Mouse (Mus musculus) hindbrain, embryonic 11.5 days (tissue): ENCODE data around the gene Ginm1. TPM values are rescaled to one million over a fixed set of nuclear protein-coding genes. Genes with fewer than 3 reads are reported as not detected.

ENCODE experiments used
- ATAC-seq: fragments of 200-750 bp; cut with Nextera tagmentation; 2 replicates; pipeline ENCODE4 v1.8.0; 2017; ENCODE audit warnings: mild to moderate bottlenecking, moderate TSS enrichment, moderate library complexity; ENCODE audit not compliant: low FRiP score
- DNase-seq: peaks from one replicate; pipeline ENCODE4 v3.0.0-alpha.2; 2015; ENCODE audit warnings: low spot score
- H3K27ac ChIP-seq: fragments of 300-500 bp; sonication (generic); 2 replicates; pipeline ENCODE4 v1.5.1; 2014; ENCODE audit warnings: mild to moderate bottlenecking, low read depth, low read length
- H3K27me3 ChIP-seq: fragments of 300-500 bp; sonication (generic); 2 replicates; pipeline ENCODE4 v1.6.1; 2014; ENCODE audit warnings: mild to moderate bottlenecking, low read length, moderate library complexity, mixed read lengths; ENCODE audit not compliant: control insufficient read depth, insufficient read depth
- H3K36me3 ChIP-seq: fragments of 300-500 bp; sonication (generic); 2 replicates; pipeline ENCODE4 v1.6.1; 2014; ENCODE audit warnings: mild to moderate bottlenecking, low read length, moderate library complexity, mixed read lengths; ENCODE audit not compliant: control insufficient read depth, insufficient read depth
- H3K4me1 ChIP-seq: fragments of 300-500 bp; sonication (generic); replicated peaks from 2 replicates; pipeline ENCODE4 v1.6.1; 2014; ENCODE audit warnings: low read length, mixed read lengths; ENCODE audit not compliant: control insufficient read depth, insufficient read depth
- H3K4me2 ChIP-seq: fragments of 300-500 bp; sonication (generic); replicated peaks from 2 replicates; pipeline ENCODE4 v1.6.1; 2014; ENCODE audit warnings: mild to moderate bottlenecking, low read depth, low read length
- H3K4me3 ChIP-seq: fragments of 300-500 bp; sonication (generic); 2 replicates; pipeline ENCODE4 v1.5.1; 2014; ENCODE audit warnings: low read depth, low read length
- H3K9ac ChIP-seq: fragments of 300-500 bp; sonication (generic); 2 replicates; pipeline ENCODE4 v1.6.1; 2014; ENCODE audit warnings: low read depth, low read length
- H3K9me3 ChIP-seq: fragments of 300-500 bp; sonication (generic); 2 replicates; pipeline ENCODE4 v1.6.1; 2016; ENCODE audit warnings: low read length; ENCODE audit not compliant: control insufficient read depth
- WGBS: fragments of 180-500 bp; shearing (Covaris S2); extraction: QIAGEN DNeasy Blood & Tissue Kit; methylation state at CpG from one replicate; pipeline ENCODE4 v1.1.7; 2014; 5-methylcytosine and 5-hydroxymethylcytosine counted together
- polyA plus RNA-seq: library from polyadenylated mRNA; unstranded; fragments of >200 nt; fragmentation: Nextera tagmentation; extraction: Ambion mirVana; gene quantifications from 2 replicates; pipeline ENCODE4 v1.2.1, GENCODE M21; 2014

Gene Ginm1
- polyA plus RNA-seq, result 53.1 and 57.1 TPM in 2 replicates

- DNase-seq (peak; percentile 98), ATAC-seq (peak; percentile 95)
- H3K27ac ChIP-seq, result 0 out of 2 replicates have a peak within 1 kb of the TSS, but pooled peaks have one; percentile 0
- peak within 1 kb of the TSS; percentile 71 for H3K9ac ChIP-seq
- WGBS, result under 1% methylated on average over 52 of the region's 52 CpGs
- H3K27me3 ChIP-seq, result no peaks in the 10 kb centered on the region
- no peaks in the 10 kb centered on the region for H3K9me3 ChIP-seq
- peaks cover 4% of the 10 kb centered on the region; the same call in 1 of the 2 replicates for H3K36me3 ChIP-seq
- peaks cover 4% of the 10 kb centered on the region; the same call in 1 of the 2 replicates for H3K4me1 ChIP-seq
- H3K4me2 ChIP-seq, result peak within 1 kb of the TSS; percentile 55
- peak within 1 kb of the TSS; percentile 54 for H3K4me3 ChIP-seq
Observed at GRCm38 (mm10) chr10:7792751-7793385, at the start of gene Ginm1, which contains the start of gene Ppil4. Gene Ginm1 (minus strand): TSS chr10:7792824. Gene Ppil4 (plus strand): TSS chr10:7792891.

- DNase-seq (no peak), ATAC-seq (no peak)
- H3K27ac ChIP-seq, result no peak overlapping the region
- H3K4me1 ChIP-seq, result no peaks in the 10 kb centered on the region
- H3K4me3 ChIP-seq, result no peak overlapping the region
- no peaks in the 10 kb centered on the region for H3K27me3 ChIP-seq
- H3K36me3 ChIP-seq, result no peaks in the 10 kb centered on the region
- no peak overlapping the region for H3K9ac ChIP-seq
- no peak overlapping the region for H3K4me2 ChIP-seq
- no peaks in the 10 kb centered on the region for H3K9me3 ChIP-seq
- WGBS, result 62% methylated on average over 14 of the region's 14 CpGs
Observed at GRCm38 (mm10) chr10:7841571-7842080, 49.0 kb upstream of the Ginm1 start.

- 69% methylated on average over 3 of the region's 3 CpGs for WGBS
- Histone ChIP-seq H3K4me3 (no peak overlapping the region), H3K27me3 (no peaks in the 10 kb centered on the region), H3K36me3 (no peaks in the 10 kb centered on the region), H3K9me3 (no peaks in the 10 kb centered on the region), H3K4me1 (no peaks in the 10 kb centered on the region), H3K27ac (no peak overlapping the region), H3K9ac (no peak overlapping the region), H3K4me2 (no peak overlapping the region)
- ATAC-seq, result no peak
- DNase-seq, result no peak
Observed at GRCm38 (mm10) chr10:7840785-7841184, 48.2 kb upstream of the Ginm1 start.

- no peaks in the 10 kb centered on the region for H3K9me3 ChIP-seq
- no peaks in the 10 kb centered on the region for H3K4me1 ChIP-seq
- no peak overlapping the region for H3K9ac ChIP-seq
- WGBS, result 81% methylated on average over 2 of the region's 2 CpGs
- H3K36me3 ChIP-seq, result no peaks in the 10 kb centered on the region
- DNase-seq (no peak), ATAC-seq (no peak)
- H3K27ac ChIP-seq, result no peak overlapping the region
- no peaks in the 10 kb centered on the region for H3K27me3 ChIP-seq
- no peak overlapping the region for H3K4me3 ChIP-seq
- no peak overlapping the region for H3K4me2 ChIP-seq
Observed at GRCm38 (mm10) chr10:7840353-7840733, 47.7 kb upstream of the Ginm1 start.

- Histone ChIP-seq H3K4me1 (no peaks in the 10 kb centered on the region), H3K9me3 (no peaks in the 10 kb centered on the region), H3K4me3 (no peak overlapping the region), H3K9ac (no peak overlapping the region), H3K27ac (no peak overlapping the region), H3K4me2 (no peak overlapping the region), H3K27me3 (no peaks in the 10 kb centered on the region), H3K36me3 (no peaks in the 10 kb centered on the region)
- no peak for DNase-seq
- 92% methylated on average over 22 of the region's 22 CpGs for WGBS
- no peak for ATAC-seq
Observed at GRCm38 (mm10) chr10:7839551-7840352, 47.1 kb upstream of the Ginm1 start.

- no peak for DNase-seq
- Histone ChIP-seq H3K9me3 (no peaks in the 10 kb centered on the region), H3K9ac (no peak overlapping the region), H3K36me3 (no peaks in the 10 kb centered on the region), H3K4me2 (no peak overlapping the region), H3K27me3 (no peaks in the 10 kb centered on the region), H3K27ac (no peak overlapping the region), H3K4me1 (no peaks in the 10 kb centered on the region), H3K4me3 (no peak overlapping the region)
- 80% methylated on average over 5 of the region's 5 CpGs for WGBS
- ATAC-seq, result no peak
Observed at GRCm38 (mm10) chr10:7838874-7839421, 46.3 kb upstream of the Ginm1 start.

GRCm38 (mm10) chr10:7838036-7838435, 45.4 kb upstream of the Ginm1 start:
- no peak overlapping the region for H3K27ac ChIP-seq
- H3K4me1 ChIP-seq, result no peaks in the 10 kb centered on the region
- H3K9me3 ChIP-seq, result no peaks in the 10 kb centered on the region
- H3K4me2 ChIP-seq, result no peak overlapping the region
- H3K4me3 ChIP-seq, result no peak overlapping the region
- ATAC-seq, result no peak
- no peaks in the 10 kb centered on the region for H3K36me3 ChIP-seq
- 91% methylated on average over 8 of the region's 8 CpGs for WGBS
- no peak for DNase-seq
- H3K9ac ChIP-seq, result no peak overlapping the region
- no peaks in the 10 kb centered on the region for H3K27me3 ChIP-seq

- H3K4me2 ChIP-seq, result no peak overlapping the region
Observed at GRCm38 (mm10) chr10:7837446-7837845, 44.8 kb upstream of the Ginm1 start.

More at GRCm38 (mm10) chr10:7837446-7837845, 44.8 kb upstream of the Ginm1 start:
- Histone ChIP-seq H3K27me3 (no peaks in the 10 kb centered on the region), H3K9me3 (no peaks in the 10 kb centered on the region), H3K4me3 (no peak overlapping the region), H3K9ac (no peak overlapping the region), H3K27ac (no peak overlapping the region), H3K36me3 (no peaks in the 10 kb centered on the region), H3K4me1 (no peaks in the 10 kb centered on the region)
- no peak for DNase-seq
- ATAC-seq, result no peak
- WGBS, result 89% methylated on average over 8 of the region's 8 CpGs
